Mouse (Mus musculus): ENCODE data around the gene Pgk1. TPM values are rescaled to one million over a fixed set of nuclear protein-coding genes. Genes with fewer than 3 reads are reported as not detected.
A peak's percentile ranks its signal among the peaks of the same experiment; 100 is the strongest.
"Not testable (repeated sequence)": the region's sequence is repeated elsewhere in the genome, so short reads cannot be mapped to it uniquely, and the experiment has no call there.

Pgk1 gene
- polyA plus RNA-seq (2012; rRNA removed): 437 and 488 TPM in 2 replicates

- peak; percentile 87 to 92 for DNase-seq (ENCODE audit: extremely low spot score in 1 of 2, low spot score in 1 of 2)
Observed at GRCm38 (mm10) chrX:106186713-106187649, at the start of gene Pgk1. Pgk1 (plus strand) TSS chrX:106187100.

DNA sequence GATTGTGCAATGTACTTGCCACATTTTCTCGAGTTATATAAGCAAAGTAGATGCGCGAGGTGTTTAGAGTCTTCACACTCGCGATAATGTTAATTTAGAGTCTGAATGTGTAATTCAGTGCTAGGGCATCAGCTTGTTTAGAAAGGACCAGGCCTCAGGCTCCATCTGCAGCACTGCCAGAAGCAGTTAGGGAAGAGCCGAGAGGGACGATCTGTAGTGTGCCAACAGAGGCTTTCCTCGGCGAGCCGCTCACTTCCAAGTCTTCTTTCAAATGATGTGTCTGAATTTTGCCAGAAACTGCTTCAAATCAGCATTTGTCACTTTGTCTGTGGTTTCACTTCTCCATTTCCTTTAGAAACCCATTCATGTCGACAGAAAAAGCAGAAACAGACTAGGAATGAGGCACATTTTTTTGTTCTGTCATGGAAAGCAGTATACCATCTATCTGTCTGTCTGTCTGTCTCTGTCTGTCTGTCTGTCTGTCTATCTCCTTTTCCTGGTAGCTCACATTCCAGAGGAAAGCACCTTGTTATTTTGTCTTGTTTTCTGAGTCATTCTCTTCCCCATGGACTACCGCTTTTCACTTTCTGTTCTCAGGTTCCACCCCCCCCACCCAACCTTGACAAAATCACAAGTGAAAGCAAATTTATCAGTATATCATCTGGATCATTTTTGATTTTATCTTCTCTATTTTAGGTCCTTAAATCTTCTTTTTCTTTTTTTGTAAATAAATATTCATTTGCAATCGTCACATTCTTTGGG is 47.4 kb upstream of the Pgk1 start:
- DNase-seq (ENCODE audit: extremely low spot score in 1 of 2, low spot score in 1 of 2): peak in 1 of 2 experiments; percentile 12

- DNase-seq (ENCODE audit: extremely low spot score in 1 of 2, low spot score in 1 of 2): no peak
Observed at GRCm38 (mm10) chrX:106142936-106143335, 44.0 kb upstream of the Pgk1 start, which contains the start of gene Tlr13. Tlr13 (plus strand) TSS chrX:106143204.

DNA sequence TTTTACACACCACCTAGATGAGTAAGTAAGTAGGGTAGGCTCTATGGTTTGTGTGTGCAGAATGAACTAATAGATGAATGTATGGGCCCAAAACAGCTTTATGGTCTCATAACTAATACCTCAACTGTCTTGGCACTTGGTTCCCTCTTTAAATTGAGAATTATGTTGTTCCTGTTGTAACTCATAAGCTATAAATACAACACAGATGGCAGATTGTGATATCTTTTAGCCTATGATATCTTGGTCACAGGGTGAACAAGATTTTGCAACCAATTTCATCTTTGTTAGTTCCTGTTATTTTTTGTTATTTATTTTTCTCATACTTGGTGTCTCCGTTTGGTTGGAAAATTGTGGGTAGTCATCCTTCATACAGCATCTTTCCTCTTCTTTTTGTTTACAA is 38.7 kb upstream of the Pgk1 start:
- no peak for DNase-seq (ENCODE audit: extremely low spot score in 1 of 2, low spot score in 1 of 2)

- no peak for DNase-seq (ENCODE audit: extremely low spot score in 1 of 2, low spot score in 1 of 2)
Observed at GRCm38 (mm10) chrX:106149460-106149859, 37.4 kb upstream of the Pgk1 start.

- no peak for DNase-seq (ENCODE audit: extremely low spot score in 1 of 2, low spot score in 1 of 2)
Observed at GRCm38 (mm10) chrX:106154180-106154586, 32.7 kb upstream of the Pgk1 start.

DNA sequence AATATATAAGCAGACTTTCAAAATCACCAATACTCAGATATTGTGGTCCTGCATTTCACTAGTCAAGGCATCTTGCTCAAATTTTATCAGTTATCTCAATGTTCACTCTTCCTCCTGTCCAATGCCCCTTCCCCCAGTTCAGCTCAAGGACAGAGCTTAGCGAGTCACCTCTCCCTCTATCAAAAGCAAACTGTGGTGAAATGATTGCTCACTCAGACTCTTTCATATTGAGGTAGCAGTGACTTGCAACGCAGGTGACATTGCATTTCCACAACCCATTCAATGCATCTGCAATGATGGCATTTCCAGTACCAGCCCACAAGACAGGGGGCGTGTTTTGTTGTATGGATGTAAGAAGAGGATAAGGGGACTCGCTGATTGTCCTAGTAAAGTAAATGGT is 31.0 kb upstream of the Pgk1 start:
- DNase-seq (ENCODE audit: extremely low spot score in 1 of 2, low spot score in 1 of 2): no peak

- no peak for DNase-seq (ENCODE audit: extremely low spot score in 1 of 2, low spot score in 1 of 2)
Observed at GRCm38 (mm10) chrX:106163995-106164394, 22.9 kb upstream of the Pgk1 start.

- DNase-seq (ENCODE audit: extremely low spot score in 1 of 2, low spot score in 1 of 2): no peak
Observed at GRCm38 (mm10) chrX:106164555-106164954, 22.3 kb upstream of the Pgk1 start.

DNA sequence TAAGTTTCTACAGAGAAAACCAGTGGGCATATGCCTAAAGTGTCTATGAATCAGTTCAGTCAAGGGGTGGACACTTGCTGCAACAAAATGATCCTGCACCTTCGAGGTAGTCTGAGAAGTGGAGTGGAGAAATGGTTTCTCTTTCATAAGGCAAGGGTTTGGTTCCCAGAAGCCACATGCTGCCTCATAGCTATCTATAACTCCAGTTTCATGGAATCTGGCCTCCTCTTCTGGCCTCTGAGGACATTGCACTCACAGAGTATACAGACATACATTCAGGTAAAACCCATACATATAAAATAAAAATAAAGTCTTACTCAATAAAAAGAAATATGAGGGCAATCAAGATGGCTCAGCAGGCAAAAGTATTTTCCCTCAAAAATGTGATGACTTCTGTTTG is 21.8 kb upstream of the Pgk1 start:
- DNase-seq (ENCODE audit: extremely low spot score in 1 of 2, low spot score in 1 of 2): no peak

- DNase-seq (ENCODE audit: extremely low spot score in 1 of 2, low spot score in 1 of 2): peak; percentile 38 to 88
Observed at GRCm38 (mm10) chrX:106171106-106171852, 15.6 kb upstream of the Pgk1 start.

- DNase-seq (ENCODE audit: extremely low spot score in 1 of 2, low spot score in 1 of 2): no peak
Observed at GRCm38 (mm10) chrX:106171853-106172154, 15.1 kb upstream of the Pgk1 start.

- DNase-seq (ENCODE audit: extremely low spot score in 1 of 2, low spot score in 1 of 2): no peak
Observed at GRCm38 (mm10) chrX:106176331-106176730, 10.6 kb upstream of the Pgk1 start.

- DNase-seq (ENCODE audit: extremely low spot score in 1 of 2, low spot score in 1 of 2): no peak
Observed at GRCm38 (mm10) chrX:106184279-106184678, 2.6 kb upstream of the Pgk1 start.

GRCm38 (mm10) chrX:106185706-106186105 is 1.2 kb upstream of the Pgk1 start:
- DNase-seq (ENCODE audit: extremely low spot score in 1 of 2, low spot score in 1 of 2): no peak

- peak in 1 of 2 experiments; percentile 16 for DNase-seq (ENCODE audit: extremely low spot score in 1 of 2, low spot score in 1 of 2)
Observed at GRCm38 (mm10) chrX:106187737-106188136, 837 bp downstream of the Pgk1 start.

DNA sequence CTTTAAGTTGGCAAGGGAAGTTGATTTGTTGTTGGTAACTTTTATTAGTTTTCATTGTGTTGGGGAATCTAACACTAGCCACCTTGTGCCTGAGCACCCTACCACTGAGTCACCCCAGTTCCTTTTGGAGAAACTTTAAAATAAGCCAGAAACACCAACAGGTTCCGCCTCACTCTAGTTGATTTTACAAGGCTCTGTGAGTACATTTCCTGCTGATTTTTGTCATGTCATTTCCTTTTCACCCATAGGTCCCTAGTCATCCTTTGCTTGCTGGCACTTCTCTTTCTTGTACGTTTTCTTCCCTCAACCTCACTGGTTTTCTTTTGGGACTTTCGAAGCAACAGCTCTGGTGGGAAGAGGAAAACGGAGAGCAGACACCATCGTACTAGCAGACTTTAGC is 2.5 kb downstream of the Pgk1 start:
- no peak for DNase-seq (ENCODE audit: extremely low spot score in 1 of 2, low spot score in 1 of 2)

DNA sequence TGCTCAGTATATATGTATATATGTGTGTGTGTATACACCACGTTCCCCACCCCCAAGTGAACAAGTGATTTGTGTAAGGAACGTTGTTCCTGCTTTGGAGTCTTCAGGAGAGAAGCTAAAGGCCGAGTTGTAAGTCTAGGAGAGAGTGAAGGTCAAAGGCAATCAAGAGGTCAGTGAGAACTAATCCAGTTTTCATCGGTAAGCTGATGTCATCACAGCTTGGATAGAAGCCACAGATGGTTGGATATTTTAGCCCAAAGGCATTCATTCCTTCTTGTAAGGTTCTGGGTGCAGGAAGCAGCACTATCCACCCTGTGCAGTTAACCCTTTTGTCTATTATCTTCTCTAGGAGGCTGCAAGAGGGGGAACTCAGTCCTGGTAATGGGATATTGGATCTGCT is 3.2 kb downstream of the Pgk1 start:
- DNase-seq (ENCODE audit: extremely low spot score in 1 of 2, low spot score in 1 of 2): no peak

- not testable (repeated sequence) for DNase-seq (ENCODE audit: extremely low spot score in 1 of 2, low spot score in 1 of 2)
Observed at GRCm38 (mm10) chrX:106194361-106194760, 7.5 kb downstream of the Pgk1 start.

DNA sequence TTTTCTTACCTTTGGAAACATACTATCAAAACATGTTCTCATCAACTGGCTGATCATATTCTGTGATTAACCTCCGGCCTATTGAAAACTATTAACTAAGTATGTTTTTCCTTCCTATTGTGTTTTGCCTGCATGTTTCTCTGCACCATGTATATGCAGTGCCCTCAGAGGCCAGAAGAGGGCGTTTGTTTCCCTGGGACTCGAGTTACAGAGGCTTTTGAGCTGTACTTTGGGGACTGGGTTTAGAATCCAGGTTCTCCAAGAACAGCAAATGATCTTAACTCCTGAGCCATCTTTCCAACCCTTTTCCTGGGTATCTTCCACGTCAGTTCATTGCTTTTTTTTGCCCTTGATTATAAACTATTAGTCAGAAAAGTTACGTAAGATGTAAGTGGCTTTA is 10.4 kb downstream of the Pgk1 start:
- no peak for DNase-seq (ENCODE audit: extremely low spot score in 1 of 2, low spot score in 1 of 2)

DNA sequence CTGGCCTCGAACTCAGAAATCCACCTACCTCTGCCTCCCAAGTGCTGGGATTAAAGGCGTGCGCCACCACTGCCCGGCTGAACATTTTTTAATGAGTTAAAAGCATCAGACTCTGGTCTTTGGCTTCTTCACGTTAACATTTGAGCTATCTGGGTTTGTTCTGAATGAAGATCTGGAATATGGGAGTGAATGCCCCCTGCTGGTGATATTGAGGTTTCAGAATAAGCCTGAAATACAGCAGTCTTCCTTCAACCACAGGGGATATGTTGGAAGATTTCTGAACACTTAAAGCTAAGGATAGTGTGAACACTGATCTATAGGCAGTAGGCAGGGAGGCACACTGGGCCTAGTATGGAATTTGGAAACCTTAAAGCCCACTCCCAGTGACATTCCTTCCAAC is 12.0 kb downstream of the Pgk1 start:
- no peak for DNase-seq (ENCODE audit: extremely low spot score in 1 of 2, low spot score in 1 of 2)
